14 mouse cellular contexts compared by ENCODE assay signal in genomic region chr13:58292811-58293210, GRCm38 (mm10). TPM values are rescaled to one million over a fixed set of nuclear protein-coding genes. Genes with fewer than 3 reads are reported as not detected.
DNase-seq lines count a peak whose midpoint lies in the region; ATAC-seq lines count a peak whose summit lies in the region.
"Had no signal": no experiment of that assay in that cellular context is flagged by ENCODE, and none has a peak within 500 bp of the region (broad histone marks: within the 10 kb centered on the region; RNA-seq: fewer than 3 reads in every experiment).

No protein-coding gene starts in this region.

- no peaks in the 10 kb centered on the region for H3K36me3 ChIP-seq in hindbrain, embryonic 10.5 days
- no peaks in the 10 kb centered on the region for H3K36me3 ChIP-seq in hindbrain, embryonic 14.5 days (replicated peaks; ENCODE audit: control insufficient read depth, insufficient read depth)
- no peaks in the 10 kb centered on the region for H3K36me3 ChIP-seq in neural tube, embryonic 15.5 days
- H3K36me3 ChIP-seq: heart, embryonic 13.5 days; lung, embryonic 15.5 days had no signal

- H3K4me2 ChIP-seq in hindbrain, embryonic 14.5 days (replicated peaks), result no peak overlapping the region
- no peak overlapping the region for H3K4me2 ChIP-seq in neural tube, embryonic 15.5 days
- H3K4me2 ChIP-seq: heart, embryonic 13.5 days; lung, embryonic 15.5 days had no signal

- no peak overlapping the region for H3K4me3 ChIP-seq in hindbrain, embryonic 10.5 days
- no peak overlapping the region for H3K4me3 ChIP-seq in hindbrain, embryonic 14.5 days (replicated peaks; ENCODE audit: low read length)
- H3K4me3 ChIP-seq in neural tube, embryonic 15.5 days (replicated peaks), result no peak overlapping the region
- H3K4me3 ChIP-seq: heart, embryonic 13.5 days; lung, embryonic 15.5 days had no signal

- H3K9me3 ChIP-seq in hindbrain, embryonic 10.5 days, result no peaks in the 10 kb centered on the region
- no peaks in the 10 kb centered on the region for H3K9me3 ChIP-seq in hindbrain, embryonic 14.5 days (ENCODE audit: control insufficient read depth, low read length)
- no peaks in the 10 kb centered on the region for H3K9me3 ChIP-seq in neural tube, embryonic 15.5 days (replicated peaks)
- H3K9me3 ChIP-seq: heart, embryonic 13.5 days; lung, embryonic 15.5 days had no signal

- H3K4me1 ChIP-seq in hindbrain, embryonic 10.5 days (replicated peaks), result peaks cover 17% of the 10 kb centered on the region
- H3K4me1 ChIP-seq in hindbrain, embryonic 14.5 days (replicated peaks; ENCODE audit: control insufficient read depth, insufficient read depth, low read length), result no peaks in the 10 kb centered on the region
- H3K4me1 ChIP-seq in neural tube, embryonic 15.5 days, result peaks cover under 1% of the 10 kb centered on the region; the same call in 1 of the 2 replicates

- no peak for ATAC-seq in hindbrain, embryonic 14.5 days (ENCODE audit: low FRiP score)
- no peak for ATAC-seq in neural tube, embryonic 15.5 days (ENCODE audit: low FRiP score)
- ATAC-seq: intestine, postnatal 0 days had no signal

- no peaks in the 10 kb centered on the region; the same call in 1 of the 2 replicates for H3K27me3 ChIP-seq in hindbrain, embryonic 10.5 days (ENCODE audit: insufficient read depth, poor library complexity, severe bottlenecking)
- H3K27me3 ChIP-seq in hindbrain, embryonic 14.5 days (ENCODE audit: control insufficient read depth, insufficient read depth, low read length), result no peaks in the 10 kb centered on the region
- no peaks in the 10 kb centered on the region for H3K27me3 ChIP-seq in neural tube, embryonic 15.5 days (replicated peaks)
- H3K27me3 ChIP-seq: lung, embryonic 15.5 days had no signal

- no peak overlapping the region for H3K27ac ChIP-seq in hindbrain, embryonic 10.5 days
- no peak overlapping the region for H3K27ac ChIP-seq in hindbrain, embryonic 14.5 days
- no peak overlapping the region for H3K27ac ChIP-seq in neural tube, embryonic 15.5 days (replicated peaks)
- H3K27ac ChIP-seq: heart, embryonic 13.5 days; lung, embryonic 15.5 days had no signal

- peak; percentile 60 for DNase-seq in hindbrain, embryonic 10.5 days (ENCODE audit: low spot score)
- DNase-seq in hindbrain, embryonic 14.5 days (ENCODE audit: low spot score), result no peak
- DNase-seq in neural tube, embryonic 10.5 days (ENCODE audit: extremely low spot score, low spot score), result peak; percentile 55
- DNase-seq in embryo, embryonic 9.5 days (ENCODE audit: extremely low spot score), result peak; percentile 67
- peak; percentile 83 for DNase-seq in retina, postnatal 1 day
- DNase-seq in adrenal gland, postnatal 4 days (ENCODE audit: low spot score in 2 of 2), result no peak
- DNase-seq: cerebellum, adult 18-20 months; kidney, postnatal 10 days; layer of hippocampus, adult 9-11 months; right cerebral cortex, postnatal 4 days had no signal

- no peak overlapping the region for H3K9ac ChIP-seq in hindbrain, embryonic 14.5 days
- H3K9ac ChIP-seq in neural tube, embryonic 15.5 days (replicated peaks), result no peak overlapping the region
- H3K9ac ChIP-seq: heart, embryonic 13.5 days; lung, embryonic 15.5 days had no signal

- WGBS in hindbrain, embryonic 10.5 days, result 12% methylated on average over 5 of the region's 5 CpGs
- 11% methylated on average over 5 of the region's 5 CpGs for WGBS in hindbrain, embryonic 14.5 days
- 13% methylated on average over 5 of the region's 5 CpGs for WGBS in neural tube, embryonic 15.5 days

RNA-seq across cellular contexts. Expression of gene Gkap1, which starts 17.3 kb away (rescaled TPM):
- polyA plus RNA-seq in hindbrain, embryonic 10.5 days (2016; fragmentation: Nextera tagmentation; extraction: Ambion mirVana), result 23.2 and 23.6 TPM in 2 replicates
- polyA plus RNA-seq in hindbrain, embryonic 14.5 days (2014; fragmentation: Nextera tagmentation; extraction: Ambion mirVana), result 25.6 and 29.9 TPM in 2 replicates
- 24.2 and 37.1 TPM in 2 replicates for polyA plus RNA-seq in neural tube, embryonic 15.5 days (2015; fragmentation: Nextera tagmentation; extraction: Ambion mirVana)
- total RNA-seq in adrenal gland, postnatal 4 days (2021), result 10 to 100 TPM; 47.2 to 49.7 TPM

Comparison
In these comparisons a context has a peak if more than half of its experiments do, and no peak if none do; other contexts are left out.
1. DNase-seq: peak in hindbrain, embryonic 10.5 days (single experiment), neural tube, embryonic 10.5 days (single experiment), embryo, embryonic 9.5 days (single experiment) and retina, postnatal 1 day (single experiment); none in hindbrain, embryonic 14.5 days (single experiment) and adrenal gland, postnatal 4 days (0 of 2).